Mouse (Mus musculus): ENCODE measurements around the gene Mycbp2.

DNA sequence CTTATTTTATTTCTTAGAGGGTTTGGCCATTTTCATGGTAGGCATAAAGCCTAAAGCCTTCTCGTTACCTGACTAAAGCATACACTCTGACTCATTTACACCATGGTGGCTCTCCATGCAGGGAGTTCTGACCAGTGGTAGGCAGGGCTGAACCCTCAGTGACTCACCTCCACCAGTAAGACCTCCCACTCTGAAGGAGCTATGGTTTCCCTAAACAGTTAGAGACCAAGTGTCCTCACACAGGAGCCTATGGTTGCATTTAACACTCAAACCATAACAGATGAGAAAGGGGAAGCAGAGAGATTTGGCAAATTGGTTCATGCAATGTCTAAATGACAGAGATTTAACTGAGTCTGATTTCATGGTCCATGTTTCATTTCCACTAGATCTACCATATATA lies 28.9 kb upstream of the Mycbp2 start:
- TF ChIP-seq POLR2A (IDR thresholded peaks at IDR 0.05; ENCODE audit: borderline replicate concordance, extremely low read depth, insufficient read depth, insufficient read length, poor library complexity, severe bottlenecking) (no peak), CTCF (IDR thresholded peaks at IDR 0.05; ENCODE audit: borderline replicate concordance, extremely low read depth, insufficient read depth, insufficient read length) (no peak)

Measured in brain, embryonic 14.5 days (tissue).